Mouse (Mus musculus): ENCODE data around the gene BC028528.
A peak's percentile ranks its signal among the peaks of the same experiment; 100 is the strongest.

DNA sequence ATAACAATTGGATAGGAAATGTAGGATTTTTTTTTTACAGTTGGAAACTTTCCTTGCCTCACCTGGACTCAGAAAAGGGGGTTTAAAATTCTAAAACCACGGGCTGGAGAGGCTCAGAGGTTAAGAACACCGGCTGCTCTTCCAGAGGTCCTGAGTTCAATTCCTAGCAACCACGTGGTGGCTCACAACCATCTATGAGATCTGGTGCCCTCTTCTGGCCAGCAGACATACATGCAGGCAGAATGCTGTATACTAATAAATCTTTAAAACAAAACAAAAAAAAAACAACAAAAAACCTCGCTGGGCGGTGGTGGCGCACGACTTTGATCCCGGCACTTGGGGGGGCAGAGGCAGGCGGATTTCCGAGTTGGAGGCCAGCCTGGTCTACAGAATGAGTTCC lies 30.6 kb downstream of the BC028528 start:
- TF ChIP-seq CTCF (IDR thresholded peaks at IDR 0.05; ENCODE audit: control insufficient read depth, insufficient read depth, low read length): peak; percentile 56
- no peak for TF ChIP-seq POLR2A (IDR thresholded peaks at IDR 0.05; ENCODE audit: borderline replicate concordance, control insufficient read depth, low read depth, low read length)

All from bone marrow, adult 2 months (tissue).